ENCODE assay signal across 9 mouse cellular contexts in the genomic region with DNA sequence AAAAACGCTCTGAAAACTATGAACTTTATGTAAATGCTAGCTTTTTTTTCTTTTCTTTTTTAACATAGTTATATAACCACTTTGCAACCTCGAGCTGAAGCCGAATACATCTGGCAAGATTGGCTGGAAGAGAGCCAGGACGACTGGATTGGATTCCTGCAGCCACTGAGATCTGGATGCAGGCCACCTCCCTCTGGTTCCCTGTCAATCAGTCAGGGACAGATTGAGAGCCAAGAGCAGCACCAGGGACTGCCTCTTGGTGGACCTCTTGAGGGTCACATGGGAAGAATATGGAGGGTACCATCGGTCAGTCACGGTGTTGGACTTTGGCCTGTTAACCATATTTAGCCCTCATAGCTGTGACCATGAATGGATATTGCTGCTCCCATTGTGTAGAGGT.
DNase-seq lines count a peak whose midpoint lies in the region; ATAC-seq and TF ChIP-seq lines count a peak whose summit lies in the region.
"Had no signal": no experiment of that assay in that cellular context is flagged by ENCODE, and none has a peak within 500 bp of the region (broad histone marks: within the 10 kb centered on the region; RNA-seq: fewer than 3 reads in every experiment).

No protein-coding gene starts in this region.

- H3K36me3 ChIP-seq in lung, embryonic 14.5 days (ENCODE audit: insufficient read depth), result no peaks in the 10 kb centered on the region
- H3K36me3 ChIP-seq in stomach, postnatal 0 days (ENCODE audit: control insufficient read depth, insufficient read depth, low read length), result no peaks in the 10 kb centered on the region
- H3K36me3 ChIP-seq in forebrain, embryonic 15.5 days, result no peaks in the 10 kb centered on the region
- H3K36me3 ChIP-seq: neural tube, embryonic 12.5 days had no signal

- ATAC-seq in lung, embryonic 14.5 days (ENCODE audit: insufficient read depth), result no peak
- no peak for ATAC-seq in stomach, postnatal 0 days (ENCODE audit: low FRiP score, low TSS enrichment)
- ATAC-seq in forebrain, embryonic 15.5 days (replicated peaks), result no peak

- no peak overlapping the region for H3K9ac ChIP-seq in lung, embryonic 14.5 days
- no peak overlapping the region for H3K9ac ChIP-seq in stomach, postnatal 0 days (ENCODE audit: low read length)
- no peak overlapping the region for H3K9ac ChIP-seq in forebrain, embryonic 15.5 days (replicated peaks)
- H3K9ac ChIP-seq: neural tube, embryonic 12.5 days had no signal

- no peak overlapping the region for H3K4me2 ChIP-seq in lung, embryonic 14.5 days
- H3K4me2 ChIP-seq in stomach, postnatal 0 days (replicated peaks; ENCODE audit: low read depth), result no peak overlapping the region
- H3K4me2 ChIP-seq in forebrain, embryonic 15.5 days (replicated peaks), result no peak overlapping the region
- H3K4me2 ChIP-seq: neural tube, embryonic 12.5 days had no signal

- no peaks in the 10 kb centered on the region for H3K27me3 ChIP-seq in lung, embryonic 14.5 days (ENCODE audit: insufficient read depth, low read length)
- no peaks in the 10 kb centered on the region for H3K27me3 ChIP-seq in stomach, postnatal 0 days (ENCODE audit: control insufficient read depth, insufficient read depth, low read length)
- H3K27me3 ChIP-seq in forebrain, embryonic 15.5 days, result no peaks in the 10 kb centered on the region
- H3K27me3 ChIP-seq: neural tube, embryonic 12.5 days had no signal

- TF ChIP-seq POLR2A in lung, adult 2 months (IDR thresholded peaks at IDR 0.05; ENCODE audit: borderline replicate concordance, extremely low read depth, low read depth, low read length), result no peak

- intact Hi-C loops in left cerebral cortex, postnatal 36 days (cut with DNase I), result no loop called here

- peaks cover 3% of the 10 kb centered on the region; the same call in 1 of the 2 replicates for H3K4me1 ChIP-seq in lung, embryonic 14.5 days (ENCODE audit: insufficient read depth)
- no peaks in the 10 kb centered on the region for H3K4me1 ChIP-seq in lung, adult 2 months (ENCODE audit: control insufficient read depth, insufficient read depth, low read length)
- H3K4me1 ChIP-seq in stomach, postnatal 0 days (replicated peaks; ENCODE audit: control insufficient read depth, insufficient read depth), result no peaks in the 10 kb centered on the region
- peaks cover 3% of the 10 kb centered on the region; the same call in 1 of the 2 replicates for H3K4me1 ChIP-seq in forebrain, embryonic 15.5 days
- H3K4me1 ChIP-seq: neural tube, embryonic 12.5 days had no signal

- TF ChIP-seq CTCF in lung, embryonic 14.5 days (IDR thresholded peaks at IDR 0.05; ENCODE audit: low read depth), result no peak
- no peak for TF ChIP-seq CTCF in lung, adult 2 months (IDR thresholded peaks at IDR 0.05; ENCODE audit: insufficient read depth, low read length)
- no peak for TF ChIP-seq CTCF in stomach, postnatal 0 days (IDR thresholded peaks at IDR 0.05; ENCODE audit: low read depth)

- TF ChIP-seq EP300 in stomach, postnatal 0 days (optimal IDR thresholded peaks at IDR 0.05), result no peak

- no peak overlapping the region for H3K4me3 ChIP-seq in lung, embryonic 14.5 days (ENCODE audit: low read depth, low read length)
- H3K4me3 ChIP-seq in lung, adult 2 months (replicated peaks; ENCODE audit: extremely low read depth, low read depth, low read length), result no peak overlapping the region
- no peak overlapping the region for H3K4me3 ChIP-seq in stomach, postnatal 0 days (ENCODE audit: low read depth, low read length)
- no peak overlapping the region for H3K4me3 ChIP-seq in forebrain, embryonic 15.5 days
- H3K4me3 ChIP-seq: neural tube, embryonic 12.5 days had no signal

- no peaks in the 10 kb centered on the region for H3K9me3 ChIP-seq in lung, embryonic 14.5 days (ENCODE audit: low read depth, low read length)
- no peaks in the 10 kb centered on the region for H3K9me3 ChIP-seq in stomach, postnatal 0 days (ENCODE audit: control insufficient read depth, low read length)
- H3K9me3 ChIP-seq in forebrain, embryonic 15.5 days, result no peaks in the 10 kb centered on the region
- H3K9me3 ChIP-seq: neural tube, embryonic 12.5 days had no signal

- peak; percentile 78 for DNase-seq in lung, embryonic 14.5 days
- no peak for DNase-seq in lung, adult 2 months
- DNase-seq in cerebellum, postnatal 14 days, result peak; percentile 45 to 67
- peak; percentile 30 to 40 for DNase-seq in kidney, adult 8-10 months
- peak; percentile 60 to 61 for DNase-seq in left cerebral cortex, postnatal 36 days (ENCODE audit: low spot score in 2 of 2)
- no peak for DNase-seq in stomach, postnatal 0 days (ENCODE audit: low spot score)
- no peak for DNase-seq in embryo, embryonic 9.5 days (ENCODE audit: extremely low spot score)

- WGBS in lung, embryonic 14.5 days, result 52% methylated on average over 6 of the region's 6 CpGs
- WGBS in lung, adult 2 months, result 61% methylated on average over 6 of the region's 6 CpGs
- 56% methylated on average over 6 of the region's 6 CpGs for WGBS in stomach, postnatal 0 days
- 68% methylated on average over 6 of the region's 6 CpGs for WGBS in forebrain, embryonic 15.5 days

- H3K27ac ChIP-seq in lung, embryonic 14.5 days (ENCODE audit: low read depth), result no peak overlapping the region
- H3K27ac ChIP-seq in stomach, postnatal 0 days (replicated peaks), result no peak overlapping the region
- H3K27ac ChIP-seq in forebrain, embryonic 15.5 days (replicated peaks), result no peak overlapping the region
- H3K27ac ChIP-seq: neural tube, embryonic 12.5 days had no signal

Comparison
In these comparisons a context has a peak if more than half of its experiments do, and no peak if none do; other contexts are left out.
1. DNase-seq: peak in lung, embryonic 14.5 days (single experiment), cerebellum, postnatal 14 days (2 of 2), kidney, adult 8-10 months (2 of 2) and left cerebral cortex, postnatal 36 days (2 of 2); none in lung, adult 2 months (single experiment), stomach, postnatal 0 days (single experiment) and embryo, embryonic 9.5 days (single experiment).